ENCODE assay signal across 9 mouse cellular contexts in genomic region chr5:24604656-24605100, GRCm38 (mm10). TPM values are rescaled to one million over a fixed set of nuclear protein-coding genes. Genes with fewer than 3 reads are reported as not detected.
A peak's percentile ranks its signal among the peaks of the same experiment; 100 is the strongest.
DNase-seq lines count a peak whose midpoint lies in the region; ATAC-seq lines count a peak whose summit lies in the region.
"Had no signal": no experiment of that assay in that cellular context is flagged by ENCODE, and none has a peak within 500 bp of the region (broad histone marks: within the 10 kb centered on the region; RNA-seq: fewer than 3 reads in every experiment).

No protein-coding gene starts in this region.

- H3K27ac ChIP-seq in liver, embryonic 11.5 days (ENCODE audit: low read depth, low read length), result peak overlapping the region; percentile 33
- H3K27ac ChIP-seq in neural tube, embryonic 12.5 days, result peak overlapping the region; percentile 93

- H3K4me1 ChIP-seq in liver, embryonic 11.5 days (replicated peaks; ENCODE audit: control insufficient read depth, insufficient read depth, low read length), result peaks cover 31% of the 10 kb centered on the region
- peaks cover 68% of the 10 kb centered on the region for H3K4me1 ChIP-seq in neural tube, embryonic 12.5 days

- peak; percentile 58 for ATAC-seq in liver, embryonic 11.5 days (replicated peaks; ENCODE audit: low FRiP score)
- ATAC-seq in neural tube, embryonic 12.5 days (ENCODE audit: low FRiP score, low read depth), result peak; percentile 66

- H3K9me3 ChIP-seq in liver, embryonic 11.5 days (ENCODE audit: control insufficient read depth, low read length), result no peaks in the 10 kb centered on the region
- H3K9me3 ChIP-seq in neural tube, embryonic 12.5 days, result no peaks in the 10 kb centered on the region

- no peaks in the 10 kb centered on the region for H3K36me3 ChIP-seq in liver, embryonic 11.5 days (ENCODE audit: control insufficient read depth, insufficient read depth, low read length)
- no peaks in the 10 kb centered on the region for H3K36me3 ChIP-seq in neural tube, embryonic 12.5 days

- 1% methylated on average over 43 of the region's 46 CpGs for WGBS in liver, embryonic 11.5 days
- under 1% methylated on average over 45 of the region's 46 CpGs for WGBS in neural tube, embryonic 12.5 days

- peak overlapping the region; percentile 56 for H3K4me3 ChIP-seq in liver, embryonic 11.5 days (ENCODE audit: low read depth, low read length)
- peak overlapping the region; percentile 49 for H3K4me3 ChIP-seq in neural tube, embryonic 12.5 days

- DNase-seq in right cerebral cortex, adult 18-20 months, result peak; percentile 85
- no peak for DNase-seq in right cerebral cortex, postnatal 36 days (ENCODE audit: low spot score in 2 of 2)
- DNase-seq in embryo, embryonic 9.5 days (ENCODE audit: extremely low spot score), result peak; percentile 94
- DNase-seq in heart, adult 8-10 months (ENCODE audit: low spot score), result peak; percentile 91
- peak; percentile 84 to 92 for DNase-seq in kidney, adult 8-10 months
- DNase-seq in liver, embryonic 11.5 days (ENCODE audit: low spot score), result peak; percentile 77
- DNase-seq in urinary bladder, postnatal 10 days (ENCODE audit: low spot score), result peak; percentile 59

- peak overlapping the region; percentile 57 for H3K4me2 ChIP-seq in liver, embryonic 11.5 days
- H3K4me2 ChIP-seq in neural tube, embryonic 12.5 days (replicated peaks), result peak overlapping the region; percentile 93

- H3K27me3 ChIP-seq in liver, embryonic 11.5 days (replicated peaks; ENCODE audit: control insufficient read depth, insufficient read depth, low read length), result peaks cover 95% of the 10 kb centered on the region
- H3K27me3 ChIP-seq in neural tube, embryonic 12.5 days (replicated peaks), result 0 out of 2 replicates have a peak, but pooled peaks cover 6% of the 10 kb centered on the region

- H3K9ac ChIP-seq in liver, embryonic 11.5 days (ENCODE audit: low read depth, low read length), result peak overlapping the region; percentile 57
- peak overlapping the region; percentile 74 for H3K9ac ChIP-seq in neural tube, embryonic 12.5 days

RNA-seq across cellular contexts. Expression of gene Chpf2, which starts 18.1 kb away (rescaled TPM):
- 1 to 10 TPM; 7.4 to 9.5 (median 7.7) TPM for total RNA-seq in heart, adult 8-10 months (2022)
- 14.6 TPM in 2 replicates for polyA plus RNA-seq in liver, embryonic 11.5 days (2014; fragmentation: Nextera tagmentation; extraction: Ambion mirVana)
- 19.8 and 21.6 TPM in 2 replicates for polyA plus RNA-seq in neural tube, embryonic 12.5 days (2016; fragmentation: Nextera tagmentation; extraction: Ambion mirVana)

RNA-seq across cellular contexts. Expression of gene Smarcd3, which starts 19.5 kb away (rescaled TPM):
- total RNA-seq in heart, adult 8-10 months (2022), result 10 to 100 TPM; 56.8 to 62.6 (median 60.6) TPM
- 13.6 and 15.2 TPM in 2 replicates for polyA plus RNA-seq in liver, embryonic 11.5 days (2014; fragmentation: Nextera tagmentation; extraction: Ambion mirVana)
- polyA plus RNA-seq in neural tube, embryonic 12.5 days (2016; fragmentation: Nextera tagmentation; extraction: Ambion mirVana), result 82.2 and 90.6 TPM in 2 replicates

RNA-seq across cellular contexts. Expression of gene Abcf2, which starts 27.4 kb away (rescaled TPM):
- total RNA-seq in heart, adult 8-10 months (2022), result 10 to 100 TPM; 53.6 to 60.6 (median 56.2) TPM
- 122 and 144 TPM in 2 replicates for polyA plus RNA-seq in liver, embryonic 11.5 days (2014; fragmentation: Nextera tagmentation; extraction: Ambion mirVana)
- 114 and 123 TPM in 2 replicates for polyA plus RNA-seq in neural tube, embryonic 12.5 days (2016; fragmentation: Nextera tagmentation; extraction: Ambion mirVana)

RNA-seq across cellular contexts. Expression of gene 4931409K22Rik, which starts 48.1 kb away (rescaled TPM):
- not detected for total RNA-seq in heart, adult 8-10 months (2022)
- 0.18 TPM in 1 of 2 replicates, not detected in the other for polyA plus RNA-seq in liver, embryonic 11.5 days (2014; fragmentation: Nextera tagmentation; extraction: Ambion mirVana)
- polyA plus RNA-seq in neural tube, embryonic 12.5 days (2016; fragmentation: Nextera tagmentation; extraction: Ambion mirVana), result 0.15 and 0.20 TPM in 2 replicates
- total RNA-seq: left cerebral cortex, postnatal 10 days had no signal

Comparison
In these comparisons a context has a peak if more than half of its experiments do, and no peak if none do; other contexts are left out.
1. DNase-seq: peak in right cerebral cortex, adult 18-20 months (single experiment), embryo, embryonic 9.5 days (single experiment), heart, adult 8-10 months (single experiment), kidney, adult 8-10 months (2 of 2), liver, embryonic 11.5 days (single experiment) and urinary bladder, postnatal 10 days (single experiment); none in right cerebral cortex, postnatal 36 days (0 of 2).